Mouse (Mus musculus) liver, embryonic 14.5 days (tissue): Measurements from ENCODE around the gene Fam210b. TPM values are rescaled to one million over a fixed set of nuclear protein-coding genes. Genes with fewer than 3 reads are reported as not detected.

Experiments
- ATAC-seq: fragments of 200-750 bp; cut with Nextera tagmentation; 2 replicates; pipeline ENCODE4 v1.8.0; 2017; ENCODE audit warnings: moderate number of reproducible peaks, mild to moderate bottlenecking, moderate library complexity; ENCODE audit not compliant: insufficient read depth
- DNase-seq, 3 experiments: peaks; one replicate each; pipeline ENCODE4 v3.0.0-alpha.2; 2012 to 2013; ENCODE audit warnings: low read depth in 3 of 3, low spot score in 3 of 3
- H3K27ac ChIP-seq: fragments of 300-500 bp; sonication (generic); 2 replicates; pipeline ENCODE4 v1.5.1; 2014; ENCODE audit warnings: moderate library complexity, mild to moderate bottlenecking, control low read depth, inconsistent platforms
- H3K27me3 ChIP-seq: fragments of 300-500 bp; sonication (generic); 2 replicates; pipeline ENCODE4 v1.6.1; 2014; ENCODE audit warnings: mild to moderate bottlenecking, low read length, moderate library complexity; ENCODE audit not compliant: control insufficient read depth, insufficient read depth
- H3K36me3 ChIP-seq: fragments of 300-500 bp; sonication (generic); replicated peaks from 2 replicates; pipeline ENCODE4 v1.6.1; 2014; ENCODE audit warnings: low read depth; ENCODE audit not compliant: control insufficient read depth, insufficient read depth
- H3K4me1 ChIP-seq, 2 experiments: fragments of 200-500 bp in 1 of 2; fragments of 300-500 bp in 1 of 2; sonication (generic) in 1 of 2; replicated peaks; 2 replicates each; pipeline ENCODE4 v1.6.1; 2012 to 2014; ENCODE audit warnings: antibody characterized with exemption in 1 of 2, inconsistent platforms in 1 of 2, low read length in 1 of 2; ENCODE audit not compliant: control insufficient read depth in 2 of 2, insufficient read depth in 2 of 2
- H3K4me2 ChIP-seq: fragments of 300-500 bp; sonication (generic); 2 replicates; pipeline ENCODE4 v1.6.1; 2014; ENCODE audit warnings: low read depth, mild to moderate bottlenecking, control low read depth, moderate library complexity
- H3K4me3 ChIP-seq, 2 experiments: fragments of 200-500 bp in 1 of 2; fragments of 300-500 bp in 1 of 2; sonication (generic) in 1 of 2; 2 replicates each; pipeline ENCODE4 v1.5.1; 2012 to 2014; ENCODE audit warnings: low read depth in 2 of 2, low read length in 2 of 2, mild to moderate bottlenecking in 2 of 2, control low read depth in 1 of 2, inconsistent platforms in 1 of 2, moderate library complexity in 1 of 2; ENCODE audit not compliant: insufficient read depth in 1 of 2
- H3K9ac ChIP-seq: fragments of 300-500 bp; sonication (generic); replicated peaks from 2 replicates; pipeline ENCODE4 v1.6.1; 2014; ENCODE audit warnings: mild to moderate bottlenecking, control low read depth, moderate library complexity
- H3K9me3 ChIP-seq: fragments of 300-500 bp; sonication (generic); 2 replicates; pipeline ENCODE4 v1.6.1; 2016; ENCODE audit warnings: low read length, mixed read lengths; ENCODE audit not compliant: control insufficient read depth
- CTCF ChIP-seq: IDR thresholded peaks from 2 replicates; pipeline ENCODE4 v1.5.1; 2016; ENCODE audit warnings: antibody characterized with exemption, low read depth, control low read depth
- EP300 ChIP-seq: IDR thresholded peaks from 2 replicates; pipeline ENCODE4 v1.6.1; 2016; ENCODE audit warnings: antibody characterized with exemption, low read depth
- WGBS: fragments of 180-500 bp; shearing (Covaris S2); extraction: QIAGEN DNeasy Blood & Tissue Kit; methylation state at CpG from one replicate; pipeline ENCODE4 v1.1.7; 2014; ENCODE audit not compliant: insufficient replicate concordance; 5-methylcytosine and 5-hydroxymethylcytosine counted together
- polyA plus RNA-seq, 2 experiments: library from polyadenylated mRNA; depleted of rRNA in 1 of 2; stranded (reverse) in 1 of 2; unstranded in 1 of 2; fragments of >200 nt; fragmentation: Nextera tagmentation in 1 of 2; extraction: Ambion mirVana in 1 of 2; gene quantifications; 2 replicates each; pipeline versions ENCODE4 v1.2.1 to v1.2.3; 2012 to 2014

The Fam210b gene
- polyA plus RNA-seq, 2 experiments, result 61.2 to 107 TPM

DNA sequence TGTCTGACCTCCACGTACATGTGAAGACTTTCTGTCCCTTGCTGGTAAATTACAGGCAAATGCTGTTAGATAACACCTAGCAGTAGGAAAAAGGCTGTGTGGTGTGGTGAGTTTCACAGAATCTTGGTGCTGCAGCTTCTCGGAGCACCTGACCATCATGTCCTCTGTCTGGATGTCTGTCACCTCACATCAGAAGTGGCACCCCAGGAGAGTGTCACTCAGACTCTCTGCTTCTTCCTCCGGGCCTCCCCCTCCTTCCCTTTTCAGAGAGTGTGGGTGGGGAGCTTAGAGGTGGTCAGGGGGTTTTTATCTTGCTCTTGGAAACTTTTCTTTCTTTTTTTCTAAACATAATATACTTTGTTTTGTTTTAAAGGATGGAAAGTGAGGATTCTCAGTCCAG lies 59.6 kb downstream of the Fam210b start:
- H3K4me1 ChIP-seq, result peaks cover 0 to 3% of the 10 kb centered on the region in 2 experiments; a peak in 2 of 4 replicates
- no peaks in the 10 kb centered on the region for H3K36me3 ChIP-seq
- no peak overlapping the region for H3K27ac ChIP-seq
- ATAC-seq (no peak), DNase-seq (no peak)
- no peaks in the 10 kb centered on the region for H3K9me3 ChIP-seq
- no peak overlapping the region for H3K4me2 ChIP-seq
- 23% methylated on average over 3 of the region's 3 CpGs for WGBS
- no peaks in the 10 kb centered on the region for H3K27me3 ChIP-seq
- H3K9ac ChIP-seq, result no peak overlapping the region
- no peak overlapping the region for H3K4me3 ChIP-seq
- TF ChIP-seq CTCF (no peak), EP300 (no peak)

Other genes starting within 250 kb of the Fam210b start
- gene Mc3r, start 97.1 kb upstream of the Fam210b start, polyA plus RNA-seq (2012; rRNA removed), result not detected in 2 replicates
- gene Mc3r, start 97.1 kb upstream of the Fam210b start, polyA plus RNA-seq (2014; fragmentation: Nextera tagmentation; extraction: Ambion mirVana), result not detected in 2 replicates
- gene Aurka, start 25.0 kb downstream of the Fam210b start, polyA plus RNA-seq (2012; rRNA removed), result 60.1 and 64.4 TPM in 2 replicates
- 131 and 142 TPM in 2 replicates for gene Aurka, start 25.0 kb downstream of the Fam210b start, polyA plus RNA-seq (2014; fragmentation: Nextera tagmentation; extraction: Ambion mirVana)
- gene Cstf1, start 25.1 kb downstream of the Fam210b start, polyA plus RNA-seq (2012; rRNA removed), result 22.9 and 24.0 TPM in 2 replicates
- gene Cstf1, start 25.1 kb downstream of the Fam210b start, polyA plus RNA-seq (2014; fragmentation: Nextera tagmentation; extraction: Ambion mirVana), result 23.9 and 25.5 TPM in 2 replicates
- 0.30 and 0.45 TPM in 2 replicates for gene Cass4, start 48.2 kb downstream of the Fam210b start, polyA plus RNA-seq (2012; rRNA removed)
- gene Cass4, start 48.2 kb downstream of the Fam210b start, polyA plus RNA-seq (2014; fragmentation: Nextera tagmentation; extraction: Ambion mirVana), result 0.75 and 0.76 TPM in 2 replicates
- gene Rtf2, start 95.0 kb downstream of the Fam210b start, polyA plus RNA-seq (2012; rRNA removed), result 17.7 and 22.5 TPM in 2 replicates
- 39.7 and 42.4 TPM in 2 replicates for gene Rtf2, start 95.0 kb downstream of the Fam210b start, polyA plus RNA-seq (2014; fragmentation: Nextera tagmentation; extraction: Ambion mirVana)
- gene Gcnt7, start 113.0 kb downstream of the Fam210b start, polyA plus RNA-seq (2012; rRNA removed), result not detected in 2 replicates
- 0.24 and 0.42 TPM in 2 replicates for gene Gcnt7, start 113.0 kb downstream of the Fam210b start, polyA plus RNA-seq (2014; fragmentation: Nextera tagmentation; extraction: Ambion mirVana)
- 0.08 and 0.12 TPM in 2 replicates for gene Fam209, start 127.0 kb downstream of the Fam210b start, polyA plus RNA-seq (2012; rRNA removed)
- not detected in 2 replicates for gene Fam209, start 127.0 kb downstream of the Fam210b start, polyA plus RNA-seq (2014; fragmentation: Nextera tagmentation; extraction: Ambion mirVana)
- 0.01 TPM in 1 of 2 replicates, not detected in the other for gene Tfap2c, start 204.0 kb downstream of the Fam210b start, polyA plus RNA-seq (2012; rRNA removed)
- gene Tfap2c, start 204.0 kb downstream of the Fam210b start, polyA plus RNA-seq (2014; fragmentation: Nextera tagmentation; extraction: Ambion mirVana), result not detected in 2 replicates